Mouse (Mus musculus) limb, embryonic 14.5 days (tissue): ENCODE results near the gene Diras1. TPM values are rescaled to one million over a fixed set of nuclear protein-coding genes. Genes with fewer than 3 reads are reported as not detected.

ENCODE experiments used
- ATAC-seq: fragments of 200-750 bp; cut with Nextera tagmentation; 2 replicates; pipeline ENCODE4 v1.8.0; 2017; ENCODE audit warnings: low read depth, moderate number of reproducible peaks, moderate TSS enrichment; ENCODE audit not compliant: low FRiP score
- DNase-seq: peaks from one replicate; pipeline ENCODE4 v3.0.0-alpha.2; 2015; ENCODE audit warnings: low spot score
- H3K27ac ChIP-seq: fragments of 300-500 bp; sonication (generic); replicated peaks from 2 replicates; pipeline ENCODE4 v1.5.1; 2014; ENCODE audit warnings: low read depth, mild to moderate bottlenecking, low read length, moderate library complexity, mixed read lengths
- H3K27me3 ChIP-seq: fragments of 300-500 bp; sonication (generic); 2 replicates; pipeline ENCODE4 v1.6.1; 2014; ENCODE audit warnings: low read length, mixed read lengths; ENCODE audit not compliant: control insufficient read depth, insufficient read depth
- H3K36me3 ChIP-seq: fragments of 300-500 bp; sonication (generic); 2 replicates; pipeline ENCODE4 v1.6.1; 2014; ENCODE audit warnings: mild to moderate bottlenecking, low read length, moderate library complexity, mixed read lengths; ENCODE audit not compliant: control insufficient read depth, insufficient read depth
- H3K4me1 ChIP-seq: fragments of 300-500 bp; sonication (generic); 2 replicates; pipeline ENCODE4 v1.6.1; 2014; ENCODE audit warnings: antibody characterized with exemption, low read length, mixed read lengths; ENCODE audit not compliant: control insufficient read depth, insufficient read depth
- H3K4me2 ChIP-seq: fragments of 300-500 bp; sonication (generic); replicated peaks from 2 replicates; pipeline ENCODE4 v1.6.1; 2014; ENCODE audit warnings: low read depth, mild to moderate bottlenecking, low read length, moderate library complexity; ENCODE audit not compliant: severe bottlenecking
- H3K4me3 ChIP-seq: fragments of 300-500 bp; sonication (generic); replicated peaks from 2 replicates; pipeline ENCODE4 v1.5.1; 2014; ENCODE audit warnings: low read length
- H3K9ac ChIP-seq: fragments of 300-500 bp; sonication (generic); 2 replicates; pipeline ENCODE4 v1.6.1; 2014; ENCODE audit warnings: mild to moderate bottlenecking, low read depth, low read length, moderate library complexity; ENCODE audit not compliant: severe bottlenecking
- H3K9me3 ChIP-seq: fragments of 300-500 bp; sonication (generic); 2 replicates; pipeline ENCODE4 v1.6.1; 2016; ENCODE audit warnings: low read length; ENCODE audit not compliant: control insufficient read depth
- POLR2A ChIP-seq: fragments of 200-500 bp; IDR thresholded peaks from 2 replicates; pipeline ENCODE4 v1.8.0; 2012; ENCODE audit warnings: inconsistent platforms, mild to moderate bottlenecking, moderate library complexity, borderline replicate concordance; ENCODE audit not compliant: insufficient read depth, insufficient read length; ENCODE audit errors: extremely low read depth
- WGBS: fragments of 180-500 bp; shearing (Covaris S2); extraction: QIAGEN DNeasy Blood & Tissue Kit; methylation state at CpG from one replicate; pipeline ENCODE4 v1.1.7; 2014; 5-methylcytosine and 5-hydroxymethylcytosine counted together
- polyA plus RNA-seq, 2 experiments: library from polyadenylated mRNA; depleted of rRNA in 1 of 2; stranded (reverse) in 1 of 2; unstranded in 1 of 2; fragments of >200 nt; fragmentation: Nextera tagmentation in 1 of 2; extraction: Ambion mirVana in 1 of 2; gene quantifications; 2 replicates each; pipeline versions ENCODE4 v1.2.1 to v1.2.3; 2012 to 2014

The Diras1 gene
- polyA plus RNA-seq, 2 experiments = 0.20 TPM; not detected in 1

GRCm38 (mm10) chr10:81016645-81017044 lies 8.8 kb downstream of the Diras1 start:
- DNase-seq = peak; percentile 33
- no peaks in the 10 kb centered on the region for H3K27me3 ChIP-seq
- ATAC-seq = no peak
- H3K4me3 ChIP-seq = no peak overlapping the region
- TF ChIP-seq POLR2A = no peak
- no peaks in the 10 kb centered on the region for H3K9me3 ChIP-seq
- no peak overlapping the region for H3K4me2 ChIP-seq
- WGBS = 7% methylated on average over 7 of the region's 7 CpGs
- H3K27ac ChIP-seq = no peak overlapping the region
- H3K9ac ChIP-seq = no peak overlapping the region
- no peaks in the 10 kb centered on the region for H3K36me3 ChIP-seq
- H3K4me1 ChIP-seq = peaks cover 7% of the 10 kb centered on the region; the same call in 1 of the 2 replicates

GRCm38 (mm10) chr10:81015666-81016065 lies 9.8 kb downstream of the Diras1 start:
- no peaks in the 10 kb centered on the region for H3K9me3 ChIP-seq
- H3K9ac ChIP-seq = no peak overlapping the region
- no peak for TF ChIP-seq POLR2A
- no peaks in the 10 kb centered on the region for H3K36me3 ChIP-seq
- no peak overlapping the region for H3K27ac ChIP-seq
- WGBS = 86% methylated on average over 2 of the region's 2 CpGs
- H3K4me2 ChIP-seq = no peak overlapping the region
- DNase-seq (no peak), ATAC-seq (no peak)
- no peak overlapping the region for H3K4me3 ChIP-seq
- H3K4me1 ChIP-seq = peaks cover 7% of the 10 kb centered on the region; the same call in 1 of the 2 replicates
- no peaks in the 10 kb centered on the region for H3K27me3 ChIP-seq

- Histone ChIP-seq H3K4me3 (peak within 1 kb of the TSS; percentile 45), H3K9ac (peak within 1 kb of the TSS; percentile 57), H3K9me3 (no peaks in the 10 kb centered on the region), H3K4me1 (peaks cover 7% of the 10 kb centered on the region; the same call in 1 of the 2 replicates), H3K36me3 (no peaks in the 10 kb centered on the region), H3K27ac (no peak within 1 kb of the TSS), H3K4me2 (peak within 1 kb of the TSS; percentile 56), H3K27me3 (no peaks in the 10 kb centered on the region)
- DNase-seq (peak; percentile 96), ATAC-seq (peak; percentile 97)
- peak; percentile 48; the same call in 1 of the 2 replicates for TF ChIP-seq POLR2A
- 10% methylated on average over 31 of the region's 31 CpGs for WGBS
Measured at GRCm38 (mm10) chr10:81014393-81015384, 10.8 kb downstream of the Diras1 start, which contains the start of gene Gng7. Gng7 (minus strand) TSS chr10:81014945.

- 74% methylated on average over 6 of the region's 6 CpGs for WGBS
- Histone ChIP-seq H3K4me1 (peaks cover 7% of the 10 kb centered on the region; the same call in 1 of the 2 replicates), H3K4me3 (no peak overlapping the region), H3K36me3 (no peaks in the 10 kb centered on the region), H3K9ac (no peak overlapping the region), H3K9me3 (no peaks in the 10 kb centered on the region), H3K27ac (no peak overlapping the region), H3K27me3 (no peaks in the 10 kb centered on the region), H3K4me2 (no peak overlapping the region)
- ATAC-seq (no peak), DNase-seq (no peak)
- no peak for TF ChIP-seq POLR2A
Measured at GRCm38 (mm10) chr10:81010851-81011250, 14.6 kb downstream of the Diras1 start.

- DNase-seq (no peak), ATAC-seq (no peak)
- Histone ChIP-seq H3K4me2 (no peak overlapping the region), H3K9me3 (no peaks in the 10 kb centered on the region), H3K36me3 (no peaks in the 10 kb centered on the region), H3K4me1 (no peaks in the 10 kb centered on the region), H3K4me3 (no peak overlapping the region), H3K27me3 (no peaks in the 10 kb centered on the region), H3K9ac (no peak overlapping the region), H3K27ac (no peak overlapping the region)
- 36% methylated on average over 7 of the region's 7 CpGs for WGBS
- no peak for TF ChIP-seq POLR2A
Measured at GRCm38 (mm10) chr10:81007240-81007639, 18.2 kb downstream of the Diras1 start.
